Mouse (Mus musculus) midbrain, embryonic 10.5 days (tissue): ENCODE results near the gene Aup1. TPM values are rescaled to one million over a fixed set of nuclear protein-coding genes. Genes with fewer than 3 reads are reported as not detected.
A peak's percentile ranks its signal among the peaks of the same experiment; 100 is the strongest.

Source experiments
- DNase-seq: peaks from one replicate; pipeline ENCODE4 v3.0.0-alpha.2; 2017; ENCODE audit warnings: low spot score
- H3K27ac ChIP-seq: fragments of 300-500 bp; sonication (generic); replicated peaks from 2 replicates; pipeline ENCODE4 v1.5.1; 2016; ENCODE audit warnings: mild to moderate bottlenecking
- H3K27me3 ChIP-seq: fragments of 300-500 bp; sonication (generic); 2 replicates; pipeline ENCODE4 v1.6.1; 2016; ENCODE audit warnings: low read depth, mild to moderate bottlenecking; ENCODE audit not compliant: poor library complexity, severe bottlenecking
- H3K36me3 ChIP-seq: fragments of 300-500 bp; sonication (generic); 2 replicates; pipeline ENCODE4 v1.6.1; 2016; ENCODE audit warnings: mild to moderate bottlenecking, moderate library complexity
- H3K4me1 ChIP-seq: fragments of 300-500 bp; sonication (generic); 2 replicates; pipeline ENCODE4 v1.6.1; 2016
- H3K4me3 ChIP-seq: fragments of 300-500 bp; sonication (generic); 2 replicates; pipeline ENCODE4 v1.5.1; 2016; ENCODE audit warnings: mild to moderate bottlenecking, moderate library complexity
- H3K9me3 ChIP-seq: fragments of 300-500 bp; sonication (generic); replicated peaks from 2 replicates; pipeline ENCODE4 v1.6.1; 2016; ENCODE audit warnings: mild to moderate bottlenecking
- WGBS: fragments of 180-500 bp; shearing (Covaris S2); methylation state at CpG from one replicate; pipeline ENCODE4 v1.1.7; 2016; 5-methylcytosine and 5-hydroxymethylcytosine counted together
- polyA plus RNA-seq: library from polyadenylated mRNA; unstranded; fragments of >200 nt; fragmentation: Nextera tagmentation; extraction: Ambion mirVana; gene quantifications from 2 replicates; pipeline ENCODE4 v1.2.1, GENCODE M21; 2016

Aup1 gene
- polyA plus RNA-seq, 1 experiment from 2014 or later: 162 TPM

DNA sequence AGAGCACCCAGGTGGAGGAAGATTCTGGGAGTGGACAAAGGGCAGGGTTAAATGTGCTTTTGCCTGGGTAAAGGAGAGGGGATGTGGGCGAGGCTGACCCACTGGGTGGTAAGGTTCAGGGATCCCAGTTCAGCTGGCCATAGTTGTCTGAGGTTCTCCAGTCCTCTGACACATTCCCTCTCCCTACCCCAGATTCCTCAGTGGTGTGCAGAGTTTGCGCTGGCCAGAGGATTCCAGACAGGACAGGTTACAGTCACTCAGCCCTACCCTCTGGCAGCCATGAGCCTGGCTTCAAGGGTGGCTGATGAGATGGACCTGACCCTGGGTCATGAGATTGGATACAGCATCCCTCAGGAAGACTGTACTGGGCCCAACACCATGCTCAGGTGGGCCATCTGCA is 4.4 kb downstream of the Aup1 start:
- WGBS: 76% methylated on average over 2 of the region's 2 CpGs
- no peak overlapping the region for H3K27ac ChIP-seq
- H3K36me3 ChIP-seq: peaks cover 25% of the 10 kb centered on the region
- H3K4me1 ChIP-seq: peaks cover 18% of the 10 kb centered on the region
- peaks cover 48% of the 10 kb centered on the region for H3K27me3 ChIP-seq
- H3K9me3 ChIP-seq: no peaks in the 10 kb centered on the region
- H3K4me3 ChIP-seq: no peak overlapping the region
- DNase-seq: no peak

DNA sequence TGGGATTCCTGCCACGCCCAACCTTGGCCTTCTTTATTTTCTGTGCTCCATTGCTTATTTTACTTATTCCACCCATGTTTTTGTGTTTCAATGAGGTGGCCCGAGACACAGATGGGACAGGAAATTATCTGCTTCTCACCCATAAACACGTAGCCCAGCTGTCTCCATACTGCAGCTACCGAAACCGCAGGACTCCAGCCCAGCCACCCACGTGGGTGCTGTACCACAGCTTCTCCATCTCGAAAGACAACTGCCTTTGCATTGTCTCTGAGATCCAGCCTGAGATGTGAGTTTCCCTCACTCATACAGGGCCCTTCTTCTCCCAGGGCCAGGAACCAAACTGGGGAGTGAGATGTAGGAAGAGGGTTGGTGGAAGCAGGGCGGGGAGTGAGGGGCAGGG is 11.7 kb downstream of the Aup1 start:
- H3K27me3 ChIP-seq: peaks cover 100% of the 10 kb centered on the region
- no peaks in the 10 kb centered on the region for H3K36me3 ChIP-seq
- no peak overlapping the region for H3K4me3 ChIP-seq
- H3K27ac ChIP-seq: no peak overlapping the region
- DNase-seq: no peak
- peaks cover 34% of the 10 kb centered on the region for H3K4me1 ChIP-seq
- H3K9me3 ChIP-seq: no peaks in the 10 kb centered on the region
- whole genome bisulfite sequencing: 35% methylated on average over 8 of the region's 8 CpGs

DNA sequence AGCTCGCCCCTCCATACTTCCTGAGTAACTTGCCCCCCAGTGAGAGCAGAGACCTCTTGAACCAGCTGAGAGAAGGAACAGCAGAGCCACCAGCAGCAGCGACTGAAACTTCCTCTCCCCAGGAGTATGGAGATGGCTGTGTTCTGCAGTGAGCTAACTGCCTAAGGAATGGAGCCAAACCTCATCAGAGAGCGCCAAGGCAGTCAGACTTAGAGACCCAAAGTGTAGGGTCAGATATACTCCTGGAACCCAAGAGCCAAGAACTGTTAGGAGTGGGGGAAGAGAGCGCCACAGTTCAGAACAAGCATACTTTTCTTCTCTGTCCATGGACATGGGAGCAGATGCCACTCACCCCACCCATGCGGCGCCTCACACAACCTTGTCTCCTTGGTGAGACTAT is 12.1 kb downstream of the Aup1 start:
- no peak for DNase-seq
- no peaks in the 10 kb centered on the region for H3K9me3 ChIP-seq
- no peak overlapping the region for H3K4me3 ChIP-seq
- 28% methylated on average over 6 of the region's 6 CpGs for WGBS
- H3K27ac ChIP-seq: no peak overlapping the region
- H3K27me3 ChIP-seq: peaks cover 100% of the 10 kb centered on the region
- no peaks in the 10 kb centered on the region for H3K36me3 ChIP-seq
- peaks cover 38% of the 10 kb centered on the region for H3K4me1 ChIP-seq

DNA sequence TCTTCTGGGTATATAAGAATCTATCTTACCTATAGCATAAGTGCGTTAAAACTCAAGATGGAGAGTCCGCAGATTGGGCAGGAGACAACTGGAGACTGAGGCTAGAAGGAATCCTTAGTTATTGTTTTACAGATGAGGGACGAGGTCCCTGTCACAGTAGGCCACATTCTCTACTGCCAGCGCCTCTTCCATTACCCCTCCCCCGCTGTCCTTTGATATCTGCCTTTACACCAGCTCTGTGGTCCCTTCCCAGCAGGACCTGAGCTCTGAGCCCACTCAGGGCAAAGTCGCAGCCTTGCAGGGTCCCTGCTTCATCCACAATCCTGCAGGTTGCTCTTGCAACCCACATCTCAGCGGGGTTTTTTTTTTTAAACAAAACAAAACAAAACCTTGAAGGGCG is 13.9 kb downstream of the Aup1 start:
- no peaks in the 10 kb centered on the region for H3K9me3 ChIP-seq
- DNase-seq: no peak

DNA sequence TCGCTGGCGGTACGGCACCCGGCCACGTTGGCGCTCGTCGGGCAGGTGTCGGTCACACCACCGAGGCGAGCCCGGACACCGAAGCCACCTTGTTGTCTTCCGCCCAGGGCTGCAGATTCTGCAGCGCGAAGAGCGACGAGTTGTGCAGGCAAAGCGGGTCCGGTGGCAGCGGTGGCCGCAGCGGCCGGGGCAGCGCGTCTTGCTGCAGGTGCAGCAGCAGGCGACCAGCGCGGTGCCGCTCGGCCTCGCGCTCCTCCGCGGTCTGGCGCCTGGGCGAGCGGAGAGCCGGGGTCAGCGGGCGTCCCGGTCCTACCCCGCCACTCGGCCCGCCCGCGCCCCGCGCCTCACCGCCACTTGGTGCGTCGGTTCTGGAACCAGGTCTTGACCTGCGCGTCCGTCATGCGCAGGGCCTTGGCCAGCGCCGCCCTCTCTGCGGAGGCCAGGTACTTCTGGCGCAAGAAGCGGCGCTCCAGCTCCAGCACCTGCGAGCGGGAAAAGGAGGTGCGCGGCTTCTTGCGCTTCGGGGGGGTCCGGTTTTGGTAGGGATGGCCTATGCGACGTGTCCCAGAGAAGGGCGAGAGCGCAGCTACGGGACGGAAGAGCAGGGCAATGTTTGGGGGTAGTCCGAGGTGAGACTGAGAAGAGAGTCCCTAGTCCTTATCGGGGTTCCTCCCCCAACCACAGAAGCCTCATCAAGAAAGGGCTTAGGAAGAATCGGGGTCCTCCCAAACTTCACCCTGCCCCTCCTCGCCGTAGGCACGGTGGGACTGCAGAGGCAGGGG is 14.6 kb downstream of the Aup1 start:
- H3K36me3 ChIP-seq: no peaks in the 10 kb centered on the region
- peaks cover 100% of the 10 kb centered on the region for H3K27me3 ChIP-seq
- H3K4me3 ChIP-seq: peak overlapping the region; percentile 41
- WGBS: under 1% methylated on average over 81 of the region's 81 CpGs
- H3K27ac ChIP-seq: no peak overlapping the region
- H3K4me1 ChIP-seq: peaks cover 42% of the 10 kb centered on the region
- no peaks in the 10 kb centered on the region for H3K9me3 ChIP-seq
- peak; percentile 55 for DNase-seq

More for the DNA sequence above, 13.9 kb downstream of the Aup1 start:
- WGBS: 3% methylated on average over 8 of the region's 8 CpGs
- Histone ChIP-seq H3K4me3 (peak overlapping the region; percentile 38; the same call in 1 of the 2 replicates), H3K27ac (no peak overlapping the region), H3K4me1 (peaks cover 42% of the 10 kb centered on the region), H3K27me3 (peaks cover 100% of the 10 kb centered on the region), H3K36me3 (no peaks in the 10 kb centered on the region)

DNA sequence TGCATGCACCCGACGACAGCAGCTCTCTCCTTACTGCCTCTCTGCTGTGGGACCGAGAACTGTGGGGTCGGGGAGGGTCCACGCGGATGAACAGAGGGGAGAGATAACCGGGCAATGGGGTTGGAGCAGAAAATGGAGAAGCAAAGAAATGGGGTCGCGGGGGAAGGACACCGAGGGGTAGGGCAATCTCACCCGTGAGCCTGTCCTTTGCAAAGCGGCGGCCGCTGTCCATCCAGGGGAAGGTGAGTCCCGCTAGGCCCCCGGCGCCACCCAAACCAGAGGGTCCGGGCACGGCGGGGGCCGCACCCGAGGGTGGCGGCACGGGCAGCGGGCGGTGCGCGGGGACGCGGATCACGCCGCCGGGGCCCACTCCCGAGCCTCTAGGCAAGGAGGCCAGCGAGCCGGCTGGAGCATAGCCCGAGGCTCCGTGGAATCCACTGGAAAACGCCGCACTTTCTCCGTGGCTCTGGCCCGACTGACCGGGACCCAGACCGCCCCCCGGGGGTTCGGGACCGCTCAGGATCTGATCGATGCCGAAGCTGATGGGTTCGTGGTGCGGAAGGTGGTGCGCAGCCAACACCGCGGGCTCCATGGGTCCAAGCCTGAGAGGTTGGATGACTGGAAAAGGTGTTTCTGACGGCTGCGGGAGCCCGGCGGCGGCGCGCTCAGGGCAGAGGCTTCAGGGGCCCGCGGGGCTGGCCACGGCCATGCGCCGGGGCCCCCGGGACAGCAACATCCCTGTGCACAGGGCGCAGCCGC is 15.3 kb downstream of the Aup1 start:
- WGBS: 1% methylated on average over 69 of the region's 69 CpGs
- peak overlapping the region; percentile 41 for H3K4me3 ChIP-seq
- no peaks in the 10 kb centered on the region for H3K36me3 ChIP-seq
- H3K27me3 ChIP-seq: peaks cover 100% of the 10 kb centered on the region
- no peak overlapping the region for H3K27ac ChIP-seq
- no peaks in the 10 kb centered on the region for H3K9me3 ChIP-seq
- peaks cover 38% of the 10 kb centered on the region for H3K4me1 ChIP-seq
- DNase-seq: peak; percentile 62

DNA sequence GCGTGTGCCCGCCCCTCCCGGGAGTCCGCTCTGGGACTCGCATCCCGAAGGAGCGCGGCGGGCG is 15.8 kb downstream of the Aup1 start, which contains the start of gene Tlx2:
TSS of gene Tlx2 (minus strand) at position 47 of the 64 bp plus-strand sequence.
- 0% methylated on average over 10 of the region's 10 CpGs for WGBS
- peaks cover 37% of the 10 kb centered on the region for H3K4me1 ChIP-seq
- no peak for DNase-seq
- H3K27me3 ChIP-seq: peaks cover 100% of the 10 kb centered on the region
- H3K36me3 ChIP-seq: no peaks in the 10 kb centered on the region
- H3K27ac ChIP-seq: no peak within 1 kb of the TSS
- H3K9me3 ChIP-seq: no peaks in the 10 kb centered on the region
- H3K4me3 ChIP-seq: peak within 1 kb of the TSS; percentile 41

DNA sequence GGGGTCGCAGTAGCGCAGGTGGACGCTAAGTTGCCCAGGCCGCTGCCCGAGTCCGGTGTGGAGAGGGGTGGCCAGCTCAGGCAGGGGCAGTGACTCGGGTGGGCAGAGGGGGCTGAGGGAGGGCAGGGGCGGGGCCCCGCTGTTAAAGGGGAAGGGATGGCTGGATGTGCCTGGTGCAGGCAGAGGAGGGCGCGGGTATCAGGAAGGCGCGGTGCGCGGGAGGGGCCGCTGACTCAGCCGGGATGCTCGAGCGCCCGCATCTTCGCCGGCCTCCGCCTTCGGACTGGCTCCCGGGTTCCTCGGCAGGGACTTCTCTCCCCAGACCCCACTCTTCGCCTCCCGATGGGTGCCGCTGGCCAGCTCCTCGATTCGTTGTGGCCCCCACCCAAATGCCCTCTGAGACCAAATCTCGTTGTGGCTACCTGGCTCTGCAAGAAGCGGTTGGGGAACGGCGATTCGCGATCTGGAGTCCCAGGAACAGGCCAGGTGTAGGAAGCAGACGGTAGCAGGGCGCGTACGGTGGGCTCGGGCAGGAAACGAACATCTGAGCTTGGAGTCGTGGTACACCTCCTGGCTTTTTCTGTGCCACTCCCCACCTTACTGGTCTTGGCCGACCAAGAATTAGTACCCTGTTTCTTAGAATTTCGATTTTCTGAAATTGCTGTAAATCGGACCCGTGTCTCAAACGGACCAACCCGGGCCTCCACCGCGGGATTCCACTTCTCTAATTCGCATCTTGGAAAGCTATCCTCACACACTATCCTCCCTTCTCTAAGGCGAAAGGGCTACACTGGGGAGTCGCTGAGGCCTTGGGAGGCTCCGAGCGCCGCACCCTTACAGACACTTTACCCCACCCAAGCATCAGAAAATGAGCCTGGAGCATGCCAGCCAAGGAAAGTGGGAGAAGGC is 16.2 kb downstream of the Aup1 start:
- WGBS: under 1% methylated on average over 58 of the region's 58 CpGs
- H3K4me3 ChIP-seq: peak overlapping the region; percentile 41
- no peak overlapping the region for H3K27ac ChIP-seq

DNA sequence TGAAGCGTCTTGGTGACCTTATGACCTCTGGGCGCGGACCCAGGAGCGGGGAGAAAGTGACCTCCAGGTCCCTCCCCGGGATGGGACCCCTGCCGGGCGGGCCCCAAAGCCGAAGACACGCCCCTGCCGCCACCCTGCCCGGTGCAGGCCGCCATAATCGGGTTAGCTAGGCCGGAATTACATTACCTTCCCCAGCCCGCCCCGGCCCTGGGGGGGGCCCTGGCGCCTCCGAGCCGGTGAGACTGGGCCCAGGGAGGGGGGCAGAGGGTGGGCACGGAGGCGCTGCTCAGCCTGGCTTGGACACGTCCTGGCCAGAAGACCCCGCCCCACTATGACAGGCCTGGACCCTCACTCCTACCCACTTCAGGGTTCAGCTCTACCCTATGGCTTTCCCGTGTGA is 16.9 kb downstream of the Aup1 start:
- 0% methylated on average over 20 of the region's 24 CpGs for WGBS
- Histone ChIP-seq H3K27me3 (peaks cover 100% of the 10 kb centered on the region), H3K36me3 (no peaks in the 10 kb centered on the region), H3K9me3 (no peaks in the 10 kb centered on the region), H3K4me3 (peak overlapping the region; percentile 41), H3K4me1 (peaks cover 37% of the 10 kb centered on the region), H3K27ac (no peak overlapping the region)
- DNase-seq: peak; percentile 43

More for the DNA sequence above, 16.2 kb downstream of the Aup1 start:
- H3K9me3 ChIP-seq: no peaks in the 10 kb centered on the region
- peaks cover 100% of the 10 kb centered on the region for H3K27me3 ChIP-seq
- H3K4me1 ChIP-seq: peaks cover 37% of the 10 kb centered on the region
- no peaks in the 10 kb centered on the region for H3K36me3 ChIP-seq
- DNase-seq: peak; percentile 72

DNA sequence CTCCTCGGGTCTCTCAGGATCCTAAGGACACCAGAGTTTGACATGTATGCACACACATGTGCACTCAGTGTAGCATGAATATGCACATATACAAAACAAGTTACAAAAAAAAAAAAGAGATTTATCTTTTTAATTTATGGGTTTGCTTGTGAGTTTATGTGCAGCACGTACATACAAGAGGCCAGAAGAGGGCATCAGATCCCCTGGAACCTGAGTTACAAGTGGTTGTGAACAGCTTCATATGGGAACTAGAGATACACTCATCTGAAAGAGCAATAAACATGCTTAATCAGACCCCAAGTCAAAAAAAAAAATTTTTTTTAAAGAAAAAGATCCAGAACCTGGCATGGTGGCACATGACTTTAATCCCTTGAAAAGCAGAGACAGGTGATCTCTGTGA is 20.7 kb downstream of the Aup1 start:
- Histone ChIP-seq H3K27ac (no peak overlapping the region), H3K9me3 (no peaks in the 10 kb centered on the region)

DNA sequence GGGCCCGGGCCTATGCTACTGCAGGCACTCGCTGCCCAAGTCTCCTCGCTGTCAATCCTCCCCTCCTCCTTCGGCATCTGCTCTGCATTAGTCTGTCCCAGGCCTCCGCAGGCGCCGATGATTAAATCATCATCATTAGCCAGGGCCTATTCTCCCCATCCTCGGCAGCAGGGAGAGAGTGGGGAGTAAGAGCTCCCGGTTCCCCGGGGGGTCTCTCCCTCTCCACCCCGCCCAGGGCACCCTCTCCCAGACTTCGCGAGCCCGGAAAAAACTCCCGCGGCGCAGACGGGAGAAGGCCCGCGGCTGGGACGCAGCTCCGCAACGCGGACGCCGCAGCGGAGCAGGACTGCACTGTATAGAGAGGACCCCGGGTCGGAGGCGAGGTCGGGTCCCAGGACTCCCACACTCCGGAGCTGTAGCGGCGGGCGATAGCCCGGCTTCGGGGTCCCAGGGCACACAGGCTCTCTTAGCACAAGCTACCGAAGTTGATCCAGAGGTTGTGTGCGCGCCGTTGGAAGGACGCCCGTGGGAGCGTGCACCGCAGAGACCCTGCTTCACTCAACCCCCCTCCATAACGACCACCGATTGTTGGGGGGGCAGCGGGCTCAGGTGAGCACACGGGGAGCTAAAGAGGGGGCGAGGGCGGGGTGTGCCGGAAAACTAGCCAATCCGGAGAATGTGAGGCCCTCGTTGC is 23.5 kb downstream of the Aup1 start, which contains the start of gene Pcgf1:
TSS of gene Pcgf1 (plus strand) at position 240 of the 694 bp plus-strand sequence.
- peak within 1 kb of the TSS; percentile 84 for H3K4me3 ChIP-seq
- H3K27ac ChIP-seq: peak within 1 kb of the TSS; percentile 97
- under 1% methylated on average over 54 of the region's 54 CpGs for WGBS
- H3K9me3 ChIP-seq: no peaks in the 10 kb centered on the region
- H3K27me3 ChIP-seq: peaks cover 75% of the 10 kb centered on the region
- peaks cover 24% of the 10 kb centered on the region for H3K4me1 ChIP-seq
- DNase-seq: no peak
- peaks cover 27% of the 10 kb centered on the region for H3K36me3 ChIP-seq

More for the DNA sequence above, 20.7 kb downstream of the Aup1 start:
- 17% methylated on average over 2 of the region's 2 CpGs for WGBS
- Histone ChIP-seq H3K27me3 (peaks cover 77% of the 10 kb centered on the region), H3K4me1 (peaks cover 42% of the 10 kb centered on the region), H3K36me3 (peaks cover 3% of the 10 kb centered on the region), H3K4me3 (no peak overlapping the region)
- no peak for DNase-seq

DNA sequence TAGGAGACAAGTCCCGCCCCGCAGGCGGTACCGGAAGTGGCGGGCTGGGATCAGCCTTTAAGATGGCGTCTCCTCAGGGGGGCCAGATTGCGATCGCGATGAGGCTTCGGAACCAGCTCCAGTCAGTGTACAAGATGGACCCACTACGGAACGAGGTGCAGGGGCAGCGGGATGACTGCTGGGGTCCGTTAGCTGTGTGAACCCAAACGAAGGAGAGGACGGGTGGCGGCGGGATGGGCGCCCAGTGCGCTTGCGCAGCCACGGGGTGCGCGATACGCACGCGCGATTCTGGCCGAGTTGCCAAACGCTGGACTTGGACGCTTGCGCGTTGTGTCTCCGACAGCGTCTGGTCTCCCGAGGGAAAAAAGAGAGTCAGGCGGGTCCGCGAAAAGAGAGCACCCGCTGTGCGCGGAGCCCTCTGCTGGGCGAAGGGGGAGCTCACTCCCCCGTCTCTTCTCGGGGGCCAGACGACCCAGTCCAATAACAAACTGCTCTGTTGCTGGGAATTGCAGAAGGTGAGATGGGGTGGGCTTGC is 24.1 kb downstream of the Aup1 start:
- peaks cover 27% of the 10 kb centered on the region for H3K36me3 ChIP-seq
- H3K4me3 ChIP-seq: peak overlapping the region; percentile 84
- peak; percentile 99 for DNase-seq
- under 1% methylated on average over 46 of the region's 46 CpGs for WGBS
- no peaks in the 10 kb centered on the region for H3K9me3 ChIP-seq
- H3K4me1 ChIP-seq: peaks cover 28% of the 10 kb centered on the region
- peaks cover 75% of the 10 kb centered on the region for H3K27me3 ChIP-seq
- H3K27ac ChIP-seq: peak overlapping the region; percentile 97
